Mouse (Mus musculus) left cerebral cortex, adult 18-20 months (tissue): Measurements from ENCODE around the gene Atp5f1. TPM values are rescaled to one million over a fixed set of nuclear protein-coding genes. Genes with fewer than 3 reads are reported as not detected.
"Not testable (repeated sequence)": the region's sequence is repeated elsewhere in the genome, so short reads cannot be mapped to it uniquely, and the experiment has no call there.

Experiments
- DNase-seq, 2 experiments: peaks; one replicate each; pipeline ENCODE4 v3.0.0; 2021 to 2022; ENCODE audit warnings: low spot score in 2 of 2, mixed read lengths in 1 of 2
- total RNA-seq, 2 experiments: library from RNA; stranded (reverse); gene quantifications; 2 replicates each; pipeline ENCODE4 v1.2.3; 2021

The Atp5f1 gene
- total RNA-seq, 2 experiments from 2014 or later = 247 to 264 TPM

- DNase-seq = no peak
Observed at GRCm38 (mm10) chr3:105932240-105933071, 27.4 kb downstream of the Atp5f1 start, which contains the start of gene I830077J02Rik. I830077J02Rik (minus strand) TSS chr3:105932664.

- DNase-seq = no peak
Observed at GRCm38 (mm10) chr3:105931095-105931494, 28.8 kb downstream of the Atp5f1 start.

GRCm38 (mm10) chr3:105929821-105930220 lies 30.1 kb downstream of the Atp5f1 start:
- DNase-seq = no peak

- DNase-seq = no peak
Observed at GRCm38 (mm10) chr3:105928781-105929180, 31.1 kb downstream of the Atp5f1 start.

- no peak for DNase-seq
Observed at GRCm38 (mm10) chr3:105928195-105928569, 31.7 kb downstream of the Atp5f1 start.

GRCm38 (mm10) chr3:105927561-105928194 lies 32.2 kb downstream of the Atp5f1 start:
- DNase-seq = no peak

GRCm38 (mm10) chr3:105924616-105925015 lies 35.3 kb downstream of the Atp5f1 start:
- DNase-seq = no peak

- no peak for DNase-seq
Observed at GRCm38 (mm10) chr3:105921959-105922358, 37.9 kb downstream of the Atp5f1 start.

GRCm38 (mm10) chr3:105920743-105921142 lies 39.2 kb downstream of the Atp5f1 start:
- not testable (repeated sequence) for DNase-seq

GRCm38 (mm10) chr3:105918355-105918745 lies 41.5 kb downstream of the Atp5f1 start:
- DNase-seq = no peak

GRCm38 (mm10) chr3:105917656-105918354 lies 42.1 kb downstream of the Atp5f1 start:
- no peak for DNase-seq

- not testable (repeated sequence) for DNase-seq
Observed at GRCm38 (mm10) chr3:105916455-105916854, 43.4 kb downstream of the Atp5f1 start.

- no peak for DNase-seq
Observed at GRCm38 (mm10) chr3:105915281-105915680, 44.6 kb downstream of the Atp5f1 start.

GRCm38 (mm10) chr3:105913839-105914681 lies 45.8 kb downstream of the Atp5f1 start:
- DNase-seq = no peak

GRCm38 (mm10) chr3:105912097-105912880 lies 47.6 kb downstream of the Atp5f1 start:
- no peak for DNase-seq

GRCm38 (mm10) chr3:105910519-105911190 lies 49.2 kb downstream of the Atp5f1 start:
- no peak for DNase-seq

GRCm38 (mm10) chr3:105908976-105909375 lies 50.9 kb downstream of the Atp5f1 start:
- no peak for DNase-seq

- DNase-seq = no peak
Observed at GRCm38 (mm10) chr3:105907956-105908655, 51.8 kb downstream of the Atp5f1 start.

GRCm38 (mm10) chr3:105904721-105905120 lies 55.2 kb downstream of the Atp5f1 start:
- DNase-seq = no peak
